Mouse (Mus musculus) adipocyte (in vitro differentiated cells): Measurements from ENCODE around the gene Gcnt1.

Source experiments
- DNase-seq: peaks from one replicate; pipeline ENCODE4 v3.0.0-alpha.2; 2016; ENCODE audit warnings: low spot score

Gcnt1 gene

GRCm38 (mm10) chr19:17323689-17324241 is 48.9 kb downstream of the Gcnt1 start:
- DNase-seq: no peak

DNA sequence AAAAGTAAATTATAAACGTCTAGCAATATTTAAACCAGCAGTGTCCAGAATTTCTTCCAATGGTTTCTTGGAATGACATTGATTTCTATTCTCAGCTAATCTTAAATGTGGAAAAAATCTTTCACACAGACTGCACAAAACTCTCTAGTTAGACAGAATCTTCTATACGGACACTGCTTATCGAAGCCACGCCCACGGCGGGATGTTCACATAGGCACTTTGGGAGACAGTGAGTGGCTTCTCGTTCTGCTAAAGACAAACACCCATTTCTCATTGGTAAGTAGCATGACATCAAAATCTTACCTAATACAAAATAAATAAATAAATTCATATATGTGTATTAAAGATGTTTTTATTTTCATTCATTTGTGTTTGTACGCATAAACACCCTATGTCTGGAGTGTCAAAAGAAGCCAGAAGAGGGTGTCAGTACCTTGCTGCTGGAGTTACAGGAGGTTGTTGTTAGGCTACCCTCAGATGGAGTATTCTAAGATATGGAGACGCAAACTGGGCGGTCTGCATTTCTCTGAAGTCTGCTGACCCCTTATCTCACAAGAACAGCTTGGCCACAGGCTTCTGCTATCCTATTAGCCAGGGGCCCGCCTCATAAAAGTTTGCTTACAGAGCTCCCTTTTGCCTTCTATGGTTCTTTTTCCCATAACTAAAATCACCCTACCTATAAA is 49.5 kb downstream of the Gcnt1 start:
- no peak for DNase-seq

- no peak for DNase-seq
Measured at GRCm38 (mm10) chr19:17319770-17320169, 52.9 kb downstream of the Gcnt1 start.

- DNase-seq: no peak
Measured at GRCm38 (mm10) chr19:17318733-17319132, 53.9 kb downstream of the Gcnt1 start.

DNA sequence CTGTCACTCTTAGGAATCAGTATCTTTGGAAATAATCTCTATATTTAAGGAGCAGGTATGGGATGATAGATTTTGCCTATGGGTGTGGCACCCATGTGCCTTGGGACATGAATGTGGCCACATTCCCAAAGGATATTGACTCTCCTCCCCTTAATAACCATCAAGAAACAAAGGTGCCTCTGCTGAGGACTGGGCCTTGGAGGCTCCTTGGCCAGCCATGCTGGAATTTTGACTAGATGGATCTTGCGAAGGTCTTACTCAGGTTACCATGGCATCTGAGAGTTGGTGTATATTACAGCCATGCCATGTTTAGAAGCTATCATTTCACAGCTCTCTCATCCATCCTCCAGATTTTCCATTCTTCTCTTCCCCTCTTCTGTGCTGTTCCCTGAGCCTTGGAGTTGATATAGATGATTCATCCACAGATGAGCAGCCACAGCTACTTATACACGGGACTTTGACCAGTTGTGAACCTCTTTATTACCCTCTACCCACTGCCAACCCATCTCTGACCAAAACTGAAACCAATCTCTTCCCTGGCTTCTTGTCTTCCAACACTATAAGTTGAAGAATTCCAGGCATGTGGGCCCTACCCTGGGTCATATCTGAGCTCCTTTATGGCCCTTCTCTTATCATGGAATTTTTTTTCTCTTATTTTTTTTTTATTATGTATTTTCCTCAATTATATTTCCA is 56.2 kb downstream of the Gcnt1 start:
- DNase-seq: no peak

DNA sequence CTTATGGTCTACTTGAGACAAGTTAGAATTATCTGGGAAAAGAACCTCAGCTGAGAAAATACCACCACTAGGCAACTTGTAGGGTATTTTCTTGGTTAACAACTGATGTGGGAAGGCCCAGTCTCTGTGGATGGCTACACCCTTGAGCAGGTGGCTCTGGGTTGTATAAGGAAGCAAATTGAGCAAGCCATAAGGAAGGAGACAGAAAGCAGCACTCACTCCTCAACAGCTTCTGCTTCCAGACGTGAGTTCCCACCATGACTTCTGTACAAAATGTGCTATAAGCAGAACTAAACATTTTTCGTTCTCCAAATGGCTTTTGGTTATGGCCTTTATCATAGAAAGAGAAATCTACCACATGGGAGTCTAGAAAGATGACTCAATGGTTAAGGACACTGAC is 58.2 kb downstream of the Gcnt1 start:
- DNase-seq: no peak

GRCm38 (mm10) chr19:17313766-17314165 is 58.9 kb downstream of the Gcnt1 start:
- no peak for DNase-seq

- no peak for DNase-seq
Measured at GRCm38 (mm10) chr19:17312671-17313180, 59.9 kb downstream of the Gcnt1 start.

- no peak for DNase-seq
Measured at GRCm38 (mm10) chr19:17311501-17311900, 61.1 kb downstream of the Gcnt1 start.

DNA sequence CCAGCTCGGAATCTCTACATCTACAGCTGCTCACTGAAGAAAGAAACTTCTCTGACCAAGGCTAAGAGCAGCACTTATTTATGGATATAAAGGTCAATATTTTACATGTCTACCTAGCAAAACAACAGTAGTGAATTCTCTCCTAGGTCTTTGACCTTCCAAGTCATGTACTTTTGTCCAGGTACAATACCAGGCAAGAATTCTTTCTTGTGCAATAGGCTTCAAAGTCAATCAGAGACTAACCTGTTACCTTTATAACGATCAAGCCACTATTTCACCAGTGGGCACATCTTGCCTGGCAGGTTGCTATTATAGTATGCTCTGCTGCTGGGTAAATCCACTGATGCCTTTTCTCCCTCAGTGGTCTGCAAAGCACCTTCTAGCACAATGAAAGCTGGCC is 61.6 kb downstream of the Gcnt1 start:
- no peak for DNase-seq

GRCm38 (mm10) chr19:17296081-17296480 is 76.6 kb downstream of the Gcnt1 start:
- DNase-seq: no peak

DNA sequence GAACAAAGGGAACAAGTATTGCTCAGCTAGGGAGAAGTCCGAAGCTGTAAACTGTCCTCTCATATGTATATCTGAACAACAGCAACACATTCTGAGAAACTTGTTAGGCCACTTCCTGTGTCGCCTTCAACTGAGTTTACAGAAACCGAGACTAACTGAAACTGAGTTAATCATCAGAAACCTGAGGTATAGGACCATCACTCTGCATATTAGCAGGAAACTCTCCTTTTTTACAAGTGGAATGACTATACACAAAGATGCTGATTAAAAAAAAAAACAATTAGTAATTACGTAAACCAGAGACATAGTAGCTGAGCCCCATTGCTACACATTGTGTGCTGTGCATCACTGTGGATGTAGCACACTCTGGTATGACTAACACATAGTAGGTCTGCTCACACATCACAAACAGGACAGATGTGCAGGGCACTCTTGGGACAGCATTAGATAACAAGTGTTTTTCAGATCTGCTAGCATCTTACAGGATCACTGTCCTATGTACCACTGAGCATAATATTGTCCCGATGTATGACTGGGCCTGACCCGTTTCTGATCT is 77.4 kb downstream of the Gcnt1 start:
- DNase-seq: no peak

DNA sequence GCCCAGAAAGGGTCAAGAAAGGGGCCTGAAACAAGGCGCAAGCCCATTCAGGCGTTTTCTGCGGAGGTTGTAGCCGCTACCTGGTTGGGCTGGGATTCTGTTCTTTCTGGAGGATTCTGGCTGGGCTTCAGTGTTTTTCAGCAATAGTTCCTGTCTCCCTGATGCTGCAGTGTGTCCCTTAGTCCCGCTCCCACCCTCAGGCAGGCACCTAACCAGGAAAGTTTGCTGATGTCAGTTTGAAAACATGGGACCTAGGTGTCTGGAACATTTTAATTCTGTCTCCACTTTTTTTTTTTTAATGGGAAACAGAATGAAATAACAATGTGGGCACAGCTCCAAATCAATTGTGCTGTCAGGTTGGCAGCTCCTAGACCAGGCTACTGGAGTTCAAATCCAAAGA is 78.5 kb downstream of the Gcnt1 start:
- no peak for DNase-seq

- no peak for DNase-seq
Measured at GRCm38 (mm10) chr19:17289526-17289925, 83.1 kb downstream of the Gcnt1 start.

DNA sequence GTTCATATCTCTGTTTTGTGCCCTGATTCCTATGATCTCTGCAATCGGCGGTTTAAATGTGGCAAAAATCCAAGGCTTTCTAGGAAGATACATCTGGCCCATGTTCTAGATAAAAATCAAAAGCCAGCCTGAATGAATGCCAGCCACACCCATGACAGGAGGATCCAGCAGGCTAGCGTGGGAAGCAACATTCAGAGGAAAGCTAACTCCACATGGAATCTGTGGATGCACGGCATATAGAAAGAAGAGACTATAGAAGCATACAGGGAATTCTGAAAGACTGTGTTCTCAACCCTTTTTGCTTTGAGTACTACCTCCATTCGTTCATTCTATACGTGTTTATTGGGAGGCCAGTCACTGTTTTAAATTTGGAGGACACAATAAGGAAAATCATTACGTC is 86.6 kb downstream of the Gcnt1 start:
- no peak for DNase-seq

DNA sequence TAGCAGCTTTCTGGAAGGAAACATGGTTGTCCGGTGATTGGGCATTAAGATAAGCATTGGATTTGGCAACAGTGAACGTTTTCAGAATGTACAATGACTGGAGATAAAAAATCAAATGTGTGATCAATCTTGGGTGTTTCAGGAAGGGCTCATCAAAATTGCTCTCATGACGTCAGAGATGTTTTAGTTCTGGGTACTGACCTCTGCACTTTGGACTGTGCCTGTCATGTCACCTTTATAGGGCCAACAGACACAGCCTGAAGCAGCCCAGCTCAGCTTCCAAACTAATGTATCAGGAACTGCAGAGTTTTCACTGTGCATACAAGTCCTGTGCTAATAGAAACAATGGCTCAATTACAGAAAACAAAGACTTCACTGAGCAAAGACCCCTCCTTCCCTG is 89.3 kb downstream of the Gcnt1 start:
- DNase-seq: no peak

DNA sequence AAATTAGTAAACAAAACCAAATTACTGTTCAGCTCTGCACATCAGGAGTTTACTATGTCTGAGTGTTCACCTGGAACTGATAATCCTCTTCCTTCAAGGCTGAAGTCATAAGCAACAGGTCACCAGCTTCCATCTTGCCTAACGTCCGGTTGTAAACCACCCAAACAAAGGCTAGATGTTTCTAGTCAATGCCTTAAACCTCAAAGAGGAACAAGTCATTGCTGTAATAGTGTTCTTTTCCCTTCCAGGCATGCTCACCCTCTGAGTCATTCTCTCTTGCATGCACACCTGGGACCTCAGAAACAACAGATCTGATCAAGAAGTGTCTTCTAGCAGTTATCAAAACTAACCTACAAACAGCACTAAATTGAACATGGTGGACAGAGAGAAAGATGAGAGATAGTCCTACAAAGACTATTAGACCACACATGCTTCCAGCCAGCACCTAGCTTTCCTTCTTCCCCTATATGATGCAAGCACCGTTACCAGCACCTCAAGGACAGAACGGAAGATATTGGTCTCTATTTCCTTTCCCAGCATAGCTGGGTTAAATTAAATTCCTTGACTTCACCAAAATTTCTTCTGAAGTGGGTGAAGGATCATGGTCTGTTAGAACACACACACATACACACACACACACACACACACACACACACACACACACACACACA is 94.1 kb downstream of the Gcnt1 start:
- no peak for DNase-seq
